Mouse (Mus musculus) intestine, embryonic 15.5 days (tissue): Measurements from ENCODE around the gene Pabpc4. TPM values are rescaled to one million over a fixed set of nuclear protein-coding genes. Genes with fewer than 3 reads are reported as not detected.

ENCODE experiments used
- ATAC-seq: fragments of 200-750 bp; cut with Nextera tagmentation; 2 replicates; pipeline ENCODE4 v1.8.0; 2017; ENCODE audit warnings: moderate TSS enrichment, moderate library complexity
- H3K27ac ChIP-seq: fragments of 300-500 bp; sonication (generic); 2 replicates; pipeline ENCODE4 v1.5.1; 2015; ENCODE audit warnings: mild to moderate bottlenecking, inconsistent platforms
- H3K27me3 ChIP-seq: fragments of 300-500 bp; sonication (generic); replicated peaks from 2 replicates; pipeline ENCODE4 v1.6.1; 2015; ENCODE audit warnings: inconsistent platforms
- H3K36me3 ChIP-seq: fragments of 300-500 bp; sonication (generic); 2 replicates; pipeline ENCODE4 v1.6.1; 2015; ENCODE audit warnings: inconsistent platforms
- H3K4me1 ChIP-seq: fragments of 300-500 bp; sonication (generic); replicated peaks from 2 replicates; pipeline ENCODE4 v1.6.1; 2015; ENCODE audit warnings: inconsistent platforms
- H3K4me2 ChIP-seq: fragments of 300-500 bp; sonication (generic); replicated peaks from 2 replicates; pipeline ENCODE4 v1.6.1; 2015; ENCODE audit warnings: mild to moderate bottlenecking, inconsistent platforms
- H3K4me3 ChIP-seq: fragments of 300-500 bp; sonication (generic); replicated peaks from 2 replicates; pipeline ENCODE4 v1.5.1; 2015; ENCODE audit warnings: inconsistent platforms
- H3K9ac ChIP-seq: fragments of 300-500 bp; sonication (generic); 2 replicates; pipeline ENCODE4 v1.6.1; 2015; ENCODE audit warnings: inconsistent platforms
- H3K9me3 ChIP-seq: fragments of 300-500 bp; sonication (generic); 2 replicates; pipeline ENCODE4 v1.6.1; 2016; ENCODE audit warnings: inconsistent platforms
- WGBS: fragments of 180-500 bp; shearing (Covaris S2); methylation state at CpG from one replicate; pipeline ENCODE4 v1.1.7; 2015; 5-methylcytosine and 5-hydroxymethylcytosine counted together
- polyA plus RNA-seq: library from polyadenylated mRNA; unstranded; fragments of >200 nt; fragmentation: Nextera tagmentation; extraction: Ambion mirVana; gene quantifications from 2 replicates; pipeline ENCODE4 v1.2.1, GENCODE M21; 2015

Pabpc4 gene
- 40.7 and 48.7 TPM in 2 replicates for polyA plus RNA-seq

DNA sequence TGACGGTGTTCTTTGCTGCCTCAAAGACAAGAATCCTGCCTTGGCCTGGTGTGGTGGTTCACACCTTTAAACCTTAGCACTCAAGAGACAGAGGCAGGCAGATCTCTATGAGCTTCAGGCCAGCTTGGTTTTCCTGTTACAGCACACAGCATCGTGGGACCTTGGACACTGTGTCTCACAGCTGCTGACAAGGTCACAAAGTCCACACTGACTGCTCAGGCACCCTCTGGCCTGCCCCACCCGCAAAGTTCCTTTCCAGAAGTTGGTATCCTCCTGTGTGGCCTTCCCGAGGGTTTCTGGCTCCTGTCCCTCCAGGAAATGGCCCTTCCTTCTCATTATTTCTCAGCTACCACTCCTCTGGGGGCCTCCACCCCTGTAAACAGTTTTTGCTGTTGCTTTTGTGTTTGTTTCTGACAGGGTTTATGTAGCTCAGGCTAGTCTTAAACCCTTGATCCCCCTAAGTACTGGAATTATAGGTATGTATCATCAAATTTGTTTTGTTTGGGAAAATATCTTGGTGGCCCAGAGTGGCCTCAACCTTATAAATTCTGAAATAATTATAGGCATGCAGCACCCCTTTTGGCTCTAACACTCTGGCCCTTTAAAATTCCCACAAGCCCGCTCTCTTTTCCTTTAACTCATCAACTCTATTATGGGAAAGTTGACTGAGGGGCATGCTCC is at the start of gene Pabpc4:
Pabpc4 (plus strand) TSS at position 631 of the 681 bp plus-strand sequence.
- Histone ChIP-seq H3K4me3 (no peak within 1 kb of the TSS), H3K9me3 (no peaks in the 10 kb centered on the region), H3K27ac (no peak within 1 kb of the TSS), H3K9ac (no peak within 1 kb of the TSS), H3K27me3 (no peaks in the 10 kb centered on the region), H3K36me3 (no peaks in the 10 kb centered on the region), H3K4me2 (no peak within 1 kb of the TSS), H3K4me1 (peaks cover 12% of the 10 kb centered on the region)
- WGBS, result 59% methylated on average over 5 of the region's 5 CpGs
- ATAC-seq, result peak; percentile 86

DNA sequence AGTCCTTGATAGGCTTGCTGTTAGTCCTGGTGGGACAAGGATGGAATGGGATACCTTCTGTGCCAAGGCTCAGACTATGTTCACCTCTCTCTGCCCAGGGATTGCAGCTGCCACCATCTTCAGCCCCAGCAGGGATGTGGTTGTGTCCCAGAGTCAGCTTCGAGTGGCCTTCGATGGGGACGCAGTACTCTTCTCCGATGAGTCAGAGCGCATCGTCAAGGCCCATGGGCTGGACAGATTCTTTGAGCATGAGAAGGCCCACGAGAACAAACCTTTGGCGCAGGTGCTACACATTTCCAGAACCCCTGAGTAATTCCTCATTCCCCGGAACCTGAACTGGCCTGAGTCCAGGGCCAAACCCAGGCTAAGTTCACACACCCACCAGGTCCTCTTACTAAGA is 48.2 kb upstream of the Pabpc4 start:
- no peak for ATAC-seq
- Histone ChIP-seq H3K4me3 (no peak overlapping the region), H3K36me3 (no peaks in the 10 kb centered on the region), H3K27ac (no peak overlapping the region), H3K4me1 (no peaks in the 10 kb centered on the region), H3K9ac (no peak overlapping the region), H3K4me2 (no peak overlapping the region), H3K9me3 (no peaks in the 10 kb centered on the region), H3K27me3 (no peaks in the 10 kb centered on the region)
- WGBS, result 94% methylated on average over 9 of the region's 9 CpGs

DNA sequence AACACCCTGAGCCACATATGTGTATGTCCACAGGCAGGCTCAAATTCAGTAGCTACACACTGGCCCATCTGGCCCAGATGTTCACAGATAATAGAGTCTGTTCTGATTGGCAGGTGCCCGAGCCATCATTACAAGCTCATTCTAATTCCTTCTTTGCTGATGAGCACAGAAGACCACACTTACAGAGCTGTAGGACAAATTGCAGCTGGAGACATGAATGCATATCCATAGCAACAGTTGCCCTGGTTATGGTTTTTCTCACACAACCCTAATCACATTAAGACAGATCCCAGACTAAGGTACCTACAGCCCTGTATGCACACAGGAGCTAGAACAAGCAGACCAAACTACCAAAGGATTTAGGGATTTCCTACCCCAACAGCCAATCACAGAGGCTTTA is 46.8 kb upstream of the Pabpc4 start:
- Histone ChIP-seq H3K36me3 (no peaks in the 10 kb centered on the region), H3K27ac (no peak overlapping the region), H3K9ac (no peak overlapping the region), H3K9me3 (no peaks in the 10 kb centered on the region), H3K4me2 (no peak overlapping the region), H3K4me1 (no peaks in the 10 kb centered on the region), H3K27me3 (no peaks in the 10 kb centered on the region), H3K4me3 (no peak overlapping the region)
- ATAC-seq, result no peak
- 77% methylated on average over 1 of the region's 1 CpGs for WGBS

DNA sequence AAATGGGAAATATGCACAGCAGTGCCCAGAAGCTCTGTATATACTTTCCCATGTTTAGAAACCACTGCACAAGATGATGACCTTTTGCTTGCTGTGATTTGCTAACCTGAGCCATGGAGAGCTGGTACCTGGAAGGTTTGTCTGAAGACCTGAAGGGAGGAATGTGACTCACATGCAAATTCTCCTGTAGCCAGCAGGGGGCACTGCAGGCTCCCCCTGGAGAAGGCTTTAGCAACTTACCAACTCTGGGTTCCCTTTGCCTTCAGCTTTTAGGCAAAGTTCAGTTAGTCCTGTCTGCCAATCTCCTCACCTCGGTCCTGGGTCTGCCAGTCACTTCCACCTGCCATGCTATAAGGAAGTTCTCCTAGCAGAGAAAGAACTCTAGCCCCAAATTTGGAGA is 45.4 kb upstream of the Pabpc4 start:
- H3K27me3 ChIP-seq, result no peaks in the 10 kb centered on the region
- no peak for ATAC-seq
- no peaks in the 10 kb centered on the region for H3K36me3 ChIP-seq
- WGBS, result 22% methylated on average over 1 of the region's 1 CpGs
- no peak overlapping the region for H3K27ac ChIP-seq
- no peaks in the 10 kb centered on the region for H3K9me3 ChIP-seq
- no peak overlapping the region for H3K4me2 ChIP-seq
- H3K4me1 ChIP-seq, result 0 out of 2 replicates have a peak, but pooled peaks cover under 1% of the 10 kb centered on the region
- no peak overlapping the region for H3K9ac ChIP-seq
- H3K4me3 ChIP-seq, result no peak overlapping the region

DNA sequence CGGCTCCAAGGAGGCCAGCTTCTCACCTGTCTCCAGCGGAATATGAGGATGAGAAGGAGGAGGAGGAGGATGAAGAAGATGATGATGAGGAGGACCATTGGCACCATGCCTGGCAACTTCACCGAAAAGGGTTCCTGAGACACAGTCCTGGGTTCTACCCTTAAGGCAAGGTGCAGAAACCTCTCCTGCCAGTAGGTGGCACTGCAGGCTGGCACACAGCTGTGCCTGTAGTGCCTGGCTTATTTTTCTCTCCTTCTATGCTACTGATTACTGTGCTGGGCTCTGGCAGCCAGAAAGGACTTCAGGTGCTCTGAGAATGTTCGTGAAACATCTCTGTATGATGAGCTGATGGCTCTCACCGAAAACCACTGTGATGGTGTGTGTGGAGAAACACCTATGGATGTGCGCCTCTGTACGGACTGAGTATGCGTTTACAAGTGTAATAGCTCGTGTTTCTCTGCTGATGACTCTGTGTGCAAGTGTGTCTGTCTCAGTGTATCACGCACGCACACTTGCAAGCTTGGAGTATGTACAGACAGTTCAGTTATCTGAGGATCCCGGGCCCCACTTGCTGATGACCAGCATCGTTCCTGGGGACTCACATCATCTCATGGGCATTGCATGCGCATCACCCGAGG is 42.3 kb upstream of the Pabpc4 start:
- no peaks in the 10 kb centered on the region for H3K9me3 ChIP-seq
- H3K4me1 ChIP-seq, result 0 out of 2 replicates have a peak, but pooled peaks cover 3% of the 10 kb centered on the region
- peak; percentile 87; the same call in 1 of the 2 replicates for ATAC-seq
- H3K27ac ChIP-seq, result no peak overlapping the region
- 69% methylated on average over 15 of the region's 15 CpGs for WGBS
- H3K27me3 ChIP-seq, result no peaks in the 10 kb centered on the region
- H3K4me2 ChIP-seq, result no peak overlapping the region
- H3K36me3 ChIP-seq, result no peaks in the 10 kb centered on the region
- H3K4me3 ChIP-seq, result no peak overlapping the region
- no peak overlapping the region for H3K9ac ChIP-seq

DNA sequence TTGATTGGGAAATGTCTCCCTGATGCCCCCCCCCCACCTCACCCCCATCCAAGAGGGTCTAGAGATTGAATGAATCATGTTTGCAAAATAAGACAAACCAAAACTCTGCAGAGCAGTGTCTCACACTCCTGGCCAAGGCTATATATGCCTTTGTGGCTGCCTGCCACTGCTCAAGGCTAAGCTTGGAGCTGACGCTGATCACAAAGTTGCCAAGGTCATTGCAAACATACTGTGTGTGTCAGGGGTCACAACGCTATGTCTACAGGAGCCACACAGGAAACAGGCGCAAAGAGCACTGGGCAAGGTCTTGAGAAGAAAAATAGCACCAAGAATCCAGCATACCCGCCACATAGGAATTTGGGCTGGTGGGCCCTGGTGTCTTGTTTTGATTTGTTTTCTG is 41.5 kb upstream of the Pabpc4 start:
- H3K36me3 ChIP-seq, result no peaks in the 10 kb centered on the region
- no peaks in the 10 kb centered on the region for H3K27me3 ChIP-seq
- no peak for ATAC-seq
- no peak overlapping the region for H3K27ac ChIP-seq
- no peak overlapping the region for H3K9ac ChIP-seq
- H3K4me2 ChIP-seq, result no peak overlapping the region
- 67% methylated on average over 4 of the region's 4 CpGs for WGBS
- H3K4me1 ChIP-seq, result 0 out of 2 replicates have a peak, but pooled peaks cover 5% of the 10 kb centered on the region
- H3K9me3 ChIP-seq, result no peaks in the 10 kb centered on the region
- no peak overlapping the region for H3K4me3 ChIP-seq

DNA sequence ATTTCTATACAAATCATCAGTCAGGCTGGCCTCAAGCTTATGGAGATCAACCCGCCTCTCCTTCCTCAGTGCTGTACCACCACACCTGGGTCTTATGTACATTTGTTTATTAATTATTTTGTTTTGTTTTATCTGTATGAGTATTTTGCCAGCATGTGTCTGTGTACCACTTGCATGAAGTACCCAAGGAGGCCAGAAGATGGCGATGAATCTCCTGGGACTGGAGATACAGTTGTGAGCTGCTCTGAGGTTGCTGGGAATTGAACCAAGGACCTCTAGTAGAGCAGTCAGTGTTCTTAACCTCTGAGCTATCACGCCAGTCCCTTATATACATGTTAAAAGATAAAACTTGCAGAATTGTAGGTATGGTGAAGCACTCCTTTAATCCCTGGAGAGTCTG is 38.8 kb upstream of the Pabpc4 start:
- whole genome bisulfite sequencing, result 55% methylated on average over 3 of the region's 3 CpGs
- no peak overlapping the region for H3K4me3 ChIP-seq
- H3K4me2 ChIP-seq, result no peak overlapping the region
- no peaks in the 10 kb centered on the region for H3K36me3 ChIP-seq
- peaks cover 25% of the 10 kb centered on the region for H3K4me1 ChIP-seq
- H3K9me3 ChIP-seq, result no peaks in the 10 kb centered on the region
- no peak overlapping the region for H3K27ac ChIP-seq
- ATAC-seq, result no peak
- no peaks in the 10 kb centered on the region for H3K27me3 ChIP-seq
- no peak overlapping the region for H3K9ac ChIP-seq

DNA sequence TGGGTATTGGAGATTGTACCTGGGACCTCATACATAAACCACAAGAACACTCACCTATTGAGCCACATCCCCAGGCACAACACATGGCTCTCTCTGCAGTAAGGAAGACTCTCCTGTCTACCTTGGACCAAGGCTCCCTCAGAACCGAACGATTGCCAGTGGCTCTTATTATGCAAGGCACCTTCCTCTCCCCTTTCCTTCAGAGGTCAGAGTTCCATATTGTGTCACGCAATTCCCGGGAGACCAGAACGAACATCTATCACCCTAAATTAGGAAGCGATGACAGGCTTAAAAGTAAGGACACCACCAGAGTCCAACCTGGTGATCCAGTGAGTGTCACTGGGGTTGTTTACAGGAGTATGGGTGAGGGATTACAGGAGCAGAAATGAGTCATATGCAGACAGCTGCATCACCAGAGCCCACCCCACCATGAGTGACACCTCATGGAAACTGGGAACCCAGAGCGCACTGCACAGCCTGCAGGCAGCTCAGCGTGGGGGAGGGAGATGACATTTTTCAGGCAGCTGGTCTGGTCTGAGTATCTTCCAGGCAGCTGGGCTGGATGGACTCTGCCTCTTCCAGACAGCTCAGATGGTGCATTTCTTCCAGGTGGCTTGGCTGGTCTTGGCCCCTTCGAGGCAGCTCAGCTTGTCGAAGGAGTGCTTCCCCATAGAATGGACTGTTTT is 36.3 kb upstream of the Pabpc4 start:
- WGBS, result 40% methylated on average over 10 of the region's 10 CpGs
- Histone ChIP-seq H3K27me3 (no peaks in the 10 kb centered on the region), H3K27ac (no peak overlapping the region), H3K36me3 (no peaks in the 10 kb centered on the region), H3K4me1 (peaks cover 39% of the 10 kb centered on the region), H3K9ac (no peak overlapping the region), H3K4me3 (no peak overlapping the region), H3K4me2 (no peak overlapping the region), H3K9me3 (no peaks in the 10 kb centered on the region)
- peak; percentile 53; the same call in 1 of the 2 replicates for ATAC-seq

DNA sequence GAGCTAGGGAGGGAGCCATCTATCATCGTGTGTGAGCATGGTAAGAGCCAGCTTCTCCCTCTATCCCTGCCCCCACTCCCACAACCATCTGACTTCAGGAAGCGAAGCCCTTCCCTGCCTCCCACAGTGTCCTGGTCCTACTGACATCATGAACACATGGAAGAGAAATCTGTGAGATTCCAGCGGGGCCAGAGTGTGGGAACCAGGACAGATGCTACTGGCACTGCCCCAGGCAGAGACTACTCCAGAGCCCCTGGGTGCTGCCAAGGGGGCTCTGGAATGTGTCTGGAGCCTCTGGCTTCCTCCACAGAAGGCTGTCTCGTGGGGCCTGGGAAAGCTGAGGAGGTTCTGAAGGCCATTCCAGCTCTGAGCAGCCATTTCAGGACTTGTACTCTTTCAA is 34.4 kb upstream of the Pabpc4 start:
- Histone ChIP-seq H3K4me1 (peaks cover 36% of the 10 kb centered on the region), H3K9me3 (no peaks in the 10 kb centered on the region), H3K4me3 (no peak overlapping the region), H3K9ac (no peak overlapping the region), H3K4me2 (no peak overlapping the region), H3K27ac (peak overlapping the region; percentile 45), H3K36me3 (no peaks in the 10 kb centered on the region), H3K27me3 (no peaks in the 10 kb centered on the region; the same call in 1 of the 2 replicates)
- 34% methylated on average over 4 of the region's 4 CpGs for WGBS
- ATAC-seq, result peak; percentile 71

DNA sequence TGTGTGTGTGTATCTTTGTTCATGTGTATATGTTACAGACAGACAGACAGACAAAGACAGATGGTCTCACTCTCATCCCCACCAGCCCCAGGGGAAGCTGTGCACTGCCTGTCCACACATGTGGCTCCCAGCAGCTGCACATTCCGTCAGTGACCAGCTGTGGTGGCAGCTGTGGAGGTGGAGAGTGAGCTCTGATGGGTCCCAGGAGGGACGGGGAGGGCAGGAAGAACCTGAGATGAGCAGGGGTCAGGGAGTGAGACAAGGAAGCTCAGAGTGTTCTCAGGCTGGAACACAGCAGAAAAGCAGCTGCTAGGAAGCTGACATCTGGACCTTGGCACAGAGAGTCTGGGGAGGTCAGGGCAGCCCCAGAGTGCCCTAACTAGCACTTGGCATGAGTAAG is 33.9 kb upstream of the Pabpc4 start:
- WGBS, result 42% methylated on average over 2 of the region's 2 CpGs
- H3K4me3 ChIP-seq, result no peak overlapping the region
- peaks cover 38% of the 10 kb centered on the region for H3K4me1 ChIP-seq
- no peak overlapping the region for H3K9ac ChIP-seq
- H3K4me2 ChIP-seq, result no peak overlapping the region
- H3K9me3 ChIP-seq, result no peaks in the 10 kb centered on the region
- peak overlapping the region; percentile 45; the same call in 1 of the 2 replicates for H3K27ac ChIP-seq
- ATAC-seq, result peak; percentile 45
- H3K36me3 ChIP-seq, result no peaks in the 10 kb centered on the region
- no peaks in the 10 kb centered on the region; the same call in 1 of the 2 replicates for H3K27me3 ChIP-seq

DNA sequence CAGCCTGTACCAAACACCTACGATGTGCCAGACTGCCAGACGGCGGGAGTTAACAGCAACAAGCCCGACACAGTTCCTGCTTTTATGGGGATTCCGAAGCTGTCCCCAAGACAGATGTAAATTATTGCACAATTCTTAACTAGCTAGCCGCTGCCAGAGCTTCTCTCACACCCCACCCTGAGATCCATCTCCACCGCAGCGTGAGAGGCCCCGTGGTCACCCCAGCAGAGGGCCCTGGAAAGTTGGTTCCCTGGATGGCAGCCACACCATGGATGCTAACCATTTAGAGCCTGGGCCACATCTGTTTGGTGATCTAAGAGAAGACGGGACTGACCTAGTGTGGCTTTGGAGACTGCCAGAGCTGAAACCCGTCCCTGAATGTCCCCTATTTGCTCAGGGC is 33.0 kb upstream of the Pabpc4 start:
- Histone ChIP-seq H3K9me3 (no peaks in the 10 kb centered on the region), H3K4me1 (peaks cover 47% of the 10 kb centered on the region), H3K27ac (no peak overlapping the region), H3K4me3 (no peak overlapping the region), H3K9ac (no peak overlapping the region), H3K27me3 (peaks cover 7% of the 10 kb centered on the region; the same call in 1 of the 2 replicates), H3K4me2 (no peak overlapping the region), H3K36me3 (no peaks in the 10 kb centered on the region)
- 43% methylated on average over 11 of the region's 11 CpGs for WGBS
- ATAC-seq, result no peak

DNA sequence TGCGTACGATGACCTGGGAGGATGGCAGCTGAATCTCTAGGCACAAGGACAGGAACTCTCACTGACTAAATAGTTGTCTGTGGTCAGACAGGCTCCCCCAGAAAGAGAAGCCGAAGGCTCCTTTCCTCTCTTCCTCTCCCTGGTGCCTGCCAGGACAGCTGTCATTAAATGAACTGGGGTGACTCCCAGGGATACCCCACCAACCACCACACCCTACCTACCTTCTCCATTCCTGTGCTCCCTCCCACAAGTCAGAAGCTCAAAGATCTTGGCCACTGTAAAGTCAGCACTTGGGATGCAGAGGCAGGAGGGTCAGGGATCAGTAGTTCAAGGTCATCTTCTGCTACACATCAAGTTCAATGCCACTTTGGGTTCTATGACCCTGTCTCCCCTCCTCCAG is 29.3 kb upstream of the Pabpc4 start:
- ATAC-seq, result no peak
- H3K27ac ChIP-seq, result no peak overlapping the region
- H3K27me3 ChIP-seq, result peaks cover 7% of the 10 kb centered on the region; the same call in 1 of the 2 replicates
- no peak overlapping the region for H3K9ac ChIP-seq
- H3K36me3 ChIP-seq, result no peaks in the 10 kb centered on the region
- WGBS, result 70% methylated on average over 3 of the region's 3 CpGs
- H3K4me3 ChIP-seq, result no peak overlapping the region
- no peaks in the 10 kb centered on the region for H3K9me3 ChIP-seq
- H3K4me2 ChIP-seq, result peak overlapping the region; percentile 95
- H3K4me1 ChIP-seq, result peaks cover 34% of the 10 kb centered on the region
